Mouse (Mus musculus): ENCODE measurements around the gene Zfp580. TPM values are rescaled to one million over a fixed set of nuclear protein-coding genes. Genes with fewer than 3 reads are reported as not detected.

The Zfp580 gene
- polyA plus RNA-seq, 1 experiment from 2014 or later: 38.8 TPM

- Histone ChIP-seq H3K36me3 (replicated peaks) (peaks cover 50% of the 10 kb centered on the region), H3K9me3 (no peaks in the 10 kb centered on the region), H3K27ac (no peak overlapping the region), H3K27me3 (ENCODE audit: poor library complexity, severe bottlenecking) (no peaks in the 10 kb centered on the region), H3K4me3 (no peak overlapping the region), H3K4me1 (no peaks in the 10 kb centered on the region)
- WGBS: 85% methylated on average over 3 of the region's 3 CpGs
- no peak for DNase-seq (ENCODE audit: extremely low spot score, low spot score)
Measured at GRCm38 (mm10) chr7:5099796-5100195, 48.5 kb downstream of the Zfp580 start.

GRCm38 (mm10) chr7:5101066-5101663 lies 49.8 kb downstream of the Zfp580 start:
- 90% methylated on average over 10 of the region's 10 CpGs for WGBS
- DNase-seq (ENCODE audit: extremely low spot score, low spot score): no peak
- Histone ChIP-seq H3K9me3 (no peaks in the 10 kb centered on the region), H3K4me1 (no peaks in the 10 kb centered on the region), H3K27ac (no peak overlapping the region), H3K4me3 (no peak overlapping the region), H3K27me3 (ENCODE audit: poor library complexity, severe bottlenecking) (no peaks in the 10 kb centered on the region), H3K36me3 (replicated peaks) (peaks cover 36% of the 10 kb centered on the region)

GRCm38 (mm10) chr7:5102564-5102963 lies 51.2 kb downstream of the Zfp580 start:
- H3K27me3 ChIP-seq (ENCODE audit: poor library complexity, severe bottlenecking): no peaks in the 10 kb centered on the region
- DNase-seq (ENCODE audit: extremely low spot score, low spot score): no peak
- H3K27ac ChIP-seq: no peak overlapping the region
- no peaks in the 10 kb centered on the region for H3K4me1 ChIP-seq
- H3K9me3 ChIP-seq: no peaks in the 10 kb centered on the region
- WGBS: 88% methylated on average over 2 of the region's 2 CpGs
- no peak overlapping the region for H3K4me3 ChIP-seq
- H3K36me3 ChIP-seq (replicated peaks): peaks cover 22% of the 10 kb centered on the region

Other genes starting within 250 kb of the Zfp580 start
- 399 and 408 TPM in 2 replicates for gene Ube2s, start 238.9 kb upstream of the Zfp580 start, polyA plus RNA-seq (2016; fragmentation: Nextera tagmentation; extraction: Ambion mirVana)
- 0.47 and 0.79 TPM in 2 replicates for gene Shisa7, start 206.8 kb upstream of the Zfp580 start, polyA plus RNA-seq (2016; fragmentation: Nextera tagmentation; extraction: Ambion mirVana)
- 2.6 and 2.9 TPM in 2 replicates for gene Isoc2b, start 181.3 kb upstream of the Zfp580 start, polyA plus RNA-seq (2016; fragmentation: Nextera tagmentation; extraction: Ambion mirVana)
- gene Isoc2a, start 174.4 kb upstream of the Zfp580 start, polyA plus RNA-seq (2016; fragmentation: Nextera tagmentation; extraction: Ambion mirVana): 0.73 and 1.0 TPM in 2 replicates
- 0.12 and 0.22 TPM in 2 replicates for gene Gm36210, start 145.0 kb upstream of the Zfp580 start, polyA plus RNA-seq (2016; fragmentation: Nextera tagmentation; extraction: Ambion mirVana)
- gene Zfp628, start 136.3 kb upstream of the Zfp580 start, polyA plus RNA-seq (2016; fragmentation: Nextera tagmentation; extraction: Ambion mirVana): 4.1 and 4.2 TPM in 2 replicates
- 8.1 and 8.3 TPM in 2 replicates for gene Nat14, start 129.5 kb upstream of the Zfp580 start, polyA plus RNA-seq (2016; fragmentation: Nextera tagmentation; extraction: Ambion mirVana)
- gene Ssc5d, start 125.8 kb upstream of the Zfp580 start, polyA plus RNA-seq (2016; fragmentation: Nextera tagmentation; extraction: Ambion mirVana): 1.2 and 1.3 TPM in 2 replicates
- gene Sbk2, start 87.1 kb upstream of the Zfp580 start, polyA plus RNA-seq (2016; fragmentation: Nextera tagmentation; extraction: Ambion mirVana): 0.11 TPM in 1 of 2 replicates, not detected in the other
- gene Sbk3, start 80.4 kb upstream of the Zfp580 start, polyA plus RNA-seq (2016; fragmentation: Nextera tagmentation; extraction: Ambion mirVana): 0.10 TPM in 1 of 2 replicates, not detected in the other
- 27.3 and 28.7 TPM in 2 replicates for gene Zfp579, start 55.4 kb upstream of the Zfp580 start, polyA plus RNA-seq (2016; fragmentation: Nextera tagmentation; extraction: Ambion mirVana)
- gene Zfp524, start 37.1 kb upstream of the Zfp580 start, polyA plus RNA-seq (2016; fragmentation: Nextera tagmentation; extraction: Ambion mirVana): 8.4 and 9.4 TPM in 2 replicates
- gene Fiz1, start 36.8 kb upstream of the Zfp580 start, polyA plus RNA-seq (2016; fragmentation: Nextera tagmentation; extraction: Ambion mirVana): 54.0 and 54.1 TPM in 2 replicates
- 1.0 and 1.1 TPM in 2 replicates for gene Gm44973, start 36.0 kb upstream of the Zfp580 start, polyA plus RNA-seq (2016; fragmentation: Nextera tagmentation; extraction: Ambion mirVana)
- 5.1 and 5.7 TPM in 2 replicates for gene Zfp865, start 31.2 kb upstream of the Zfp580 start, polyA plus RNA-seq (2016; fragmentation: Nextera tagmentation; extraction: Ambion mirVana)
- 4.7 and 6.6 TPM in 2 replicates for gene Ccdc106, start 31.0 kb upstream of the Zfp580 start, polyA plus RNA-seq (2016; fragmentation: Nextera tagmentation; extraction: Ambion mirVana)
- not detected in 2 replicates for gene 4632433K11Rik, start 17.4 kb upstream of the Zfp580 start, polyA plus RNA-seq (2016; fragmentation: Nextera tagmentation; extraction: Ambion mirVana)
- gene Zfp784, start 13.1 kb upstream of the Zfp580 start, polyA plus RNA-seq (2016; fragmentation: Nextera tagmentation; extraction: Ambion mirVana): 3.0 and 3.8 TPM in 2 replicates
- 181 and 196 TPM in 2 replicates for gene U2af2, start 10.6 kb downstream of the Zfp580 start, polyA plus RNA-seq (2016; fragmentation: Nextera tagmentation; extraction: Ambion mirVana)
- 53.5 and 54.6 TPM in 2 replicates for gene Epn1, start 28.7 kb downstream of the Zfp580 start, polyA plus RNA-seq (2016; fragmentation: Nextera tagmentation; extraction: Ambion mirVana)
- not detected in 2 replicates for gene Rfpl4, start 65.4 kb downstream of the Zfp580 start, polyA plus RNA-seq (2016; fragmentation: Nextera tagmentation; extraction: Ambion mirVana)
- gene Rasl2-9, start 74.4 kb downstream of the Zfp580 start, polyA plus RNA-seq (2016; fragmentation: Nextera tagmentation; extraction: Ambion mirVana): 0.24 TPM in 1 of 2 replicates, not detected in the other
- gene Vmn1r55, start 98.1 kb downstream of the Zfp580 start, polyA plus RNA-seq (2016; fragmentation: Nextera tagmentation; extraction: Ambion mirVana): 0.01 TPM in 1 of 2 replicates, not detected in the other
- gene Vmn1r56, start 145.2 kb downstream of the Zfp580 start, polyA plus RNA-seq (2016; fragmentation: Nextera tagmentation; extraction: Ambion mirVana): not detected in 2 replicates
- not detected in 2 replicates for gene Vmn1r57, start 167.0 kb downstream of the Zfp580 start, polyA plus RNA-seq (2016; fragmentation: Nextera tagmentation; extraction: Ambion mirVana)